Mouse (Mus musculus) ES-Bruce4 (cell line): ENCODE results near the gene Wrap73.

Experiments used
- CTCF ChIP-seq: IDR thresholded peaks from one replicate; pipeline ENCODE4 v1.8.1; 2011; ENCODE audit warnings: low read depth, low read length
- EP300 ChIP-seq: IDR thresholded peaks from 2 replicates; pipeline ENCODE4 v1.6.1; 2011; ENCODE audit warnings: low read depth, low read length; ENCODE audit not compliant: insufficient read depth

DNA sequence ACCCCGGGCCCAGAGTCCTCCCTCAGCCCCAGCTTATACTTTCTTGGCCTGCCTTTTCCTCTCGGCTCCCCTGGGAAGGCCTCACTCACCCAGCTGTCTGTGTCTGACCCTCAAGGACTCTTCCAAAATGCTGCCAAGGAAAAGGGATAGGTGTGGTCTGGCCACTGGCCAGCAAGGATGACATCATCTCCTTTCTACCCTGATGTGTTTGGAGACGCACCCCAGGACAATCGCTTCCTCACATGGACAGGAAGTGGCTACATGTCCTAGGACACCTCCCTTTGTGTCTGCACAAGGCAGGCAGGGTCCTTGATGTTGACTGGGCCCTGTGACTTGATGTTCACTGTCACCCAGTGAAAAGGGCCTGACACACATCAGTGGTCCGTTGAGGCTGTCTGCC lies 63.2 kb downstream of the Wrap73 start:
- no peak for TF ChIP-seq CTCF
- TF ChIP-seq EP300 = no peak
